Mouse (Mus musculus): ENCODE results near the gene Cmss1. TPM values are rescaled to one million over a fixed set of nuclear protein-coding genes. Genes with fewer than 3 reads are reported as not detected.

Gene Cmss1
- polyA plus RNA-seq, 1 experiment from 2014 or later: 51.4 TPM

DNA sequence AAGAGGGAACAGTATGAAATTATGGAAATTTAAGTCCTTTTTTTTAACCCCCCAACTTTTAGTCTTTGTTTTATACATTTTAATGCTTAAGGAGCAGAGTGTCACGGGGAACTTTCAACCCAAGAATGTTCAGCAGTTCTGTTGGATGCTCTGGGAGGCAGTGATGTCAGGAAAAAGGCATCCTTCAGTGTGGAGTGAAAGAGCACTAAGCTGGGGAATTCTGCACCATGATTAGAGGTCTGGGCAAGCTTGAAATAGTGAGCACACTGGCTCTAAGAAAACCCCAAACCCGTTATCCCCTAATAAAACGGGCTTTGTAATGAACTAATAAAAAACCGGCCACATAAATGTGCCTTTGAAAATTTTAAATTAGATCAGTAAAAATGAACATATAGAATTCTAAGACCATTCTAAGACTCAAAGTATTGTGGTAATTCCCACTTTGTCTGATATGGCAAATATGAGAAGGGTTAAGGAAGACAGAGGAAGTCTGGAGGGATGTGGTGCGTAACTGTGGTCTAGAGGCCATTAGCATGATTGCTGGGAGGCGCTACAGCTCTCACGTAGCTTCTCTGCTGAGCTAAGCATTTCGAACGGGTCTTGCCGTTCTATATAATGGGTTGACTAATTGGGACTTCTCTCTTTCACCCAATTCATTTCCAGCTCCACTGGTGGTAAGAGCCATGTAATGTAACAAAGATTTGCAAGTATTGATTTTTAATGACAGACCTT is 165.8 kb downstream of the Cmss1 start:
- Histone ChIP-seq H3K4me2 (replicated peaks; ENCODE audit: low read depth, low read length) (no peak overlapping the region), H3K27me3 (ENCODE audit: insufficient read depth, low read length) (no peaks in the 10 kb centered on the region), H3K4me1 (ENCODE audit: insufficient read depth, low read length) (peaks cover 27% of the 10 kb centered on the region), H3K4me3 (ENCODE audit: low read length) (no peak overlapping the region), H3K27ac (ENCODE audit: low read length) (no peak overlapping the region), H3K9ac (replicated peaks; ENCODE audit: low read length) (no peak overlapping the region), H3K36me3 (ENCODE audit: insufficient read depth, low read length) (no peaks in the 10 kb centered on the region), H3K9me3 (ENCODE audit: low read length) (no peaks in the 10 kb centered on the region)
- WGBS: 78% methylated on average over 10 of the region's 10 CpGs
- no peak for ATAC-seq (ENCODE audit: low FRiP score, low TSS enrichment)

DNA sequence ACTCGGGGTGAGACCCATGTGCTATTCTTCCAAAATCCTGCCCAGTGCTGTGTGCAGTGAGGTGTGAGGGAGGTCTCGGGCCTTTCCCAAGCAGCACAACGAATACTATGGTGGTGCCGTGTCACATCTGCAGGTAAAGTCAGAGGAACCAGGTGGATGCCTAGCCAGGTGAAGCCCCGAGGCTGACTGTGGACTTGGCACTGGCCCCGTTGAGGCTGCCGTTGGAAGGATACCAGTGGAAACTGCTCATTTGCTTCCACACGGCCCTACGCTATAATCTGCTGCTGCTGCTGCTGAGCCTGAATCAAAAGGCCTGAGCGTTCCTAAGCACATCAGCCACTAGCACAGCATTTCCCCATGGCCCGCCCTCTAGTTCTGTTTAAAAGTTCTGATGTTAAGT is 167.5 kb downstream of the Cmss1 start:
- no peak for ATAC-seq (ENCODE audit: low FRiP score, low TSS enrichment)
- H3K4me1 ChIP-seq (ENCODE audit: insufficient read depth, low read length): peaks cover 29% of the 10 kb centered on the region
- H3K4me3 ChIP-seq (ENCODE audit: low read length): no peak overlapping the region
- 71% methylated on average over 11 of the region's 11 CpGs for WGBS
- H3K27me3 ChIP-seq (ENCODE audit: insufficient read depth, low read length): no peaks in the 10 kb centered on the region
- no peak overlapping the region for H3K4me2 ChIP-seq (replicated peaks; ENCODE audit: low read depth, low read length)
- H3K9ac ChIP-seq (replicated peaks; ENCODE audit: low read length): no peak overlapping the region
- no peaks in the 10 kb centered on the region for H3K36me3 ChIP-seq (ENCODE audit: insufficient read depth, low read length)
- H3K27ac ChIP-seq (ENCODE audit: low read length): 0 out of 2 replicates have a peak overlapping the region, but pooled peaks have one; percentile 18
- H3K9me3 ChIP-seq (ENCODE audit: low read length): no peaks in the 10 kb centered on the region

DNA sequence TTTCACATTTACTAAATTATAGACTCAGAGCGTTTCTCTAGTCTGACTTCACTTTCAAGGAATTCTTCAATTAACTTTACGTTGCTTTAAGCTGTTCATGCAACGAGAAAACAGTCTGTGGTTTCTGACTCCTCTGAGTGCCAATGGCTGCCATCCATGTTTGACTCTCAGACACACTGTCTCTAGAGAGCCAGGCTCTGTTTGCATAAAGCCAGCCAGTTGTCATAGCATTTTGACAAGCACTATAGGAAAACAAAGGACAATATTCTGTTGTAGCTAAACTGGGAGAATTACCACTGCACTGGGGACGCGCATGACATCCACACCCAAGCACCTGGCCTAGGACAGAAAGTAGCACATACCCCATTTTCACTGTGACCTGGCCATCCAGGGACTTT is 168.4 kb downstream of the Cmss1 start:
- 56% methylated on average over 5 of the region's 5 CpGs for WGBS
- H3K9me3 ChIP-seq (ENCODE audit: low read length): no peaks in the 10 kb centered on the region
- H3K27me3 ChIP-seq (ENCODE audit: insufficient read depth, low read length): no peaks in the 10 kb centered on the region
- H3K4me3 ChIP-seq (ENCODE audit: low read length): no peak overlapping the region
- no peak overlapping the region for H3K9ac ChIP-seq (replicated peaks; ENCODE audit: low read length)
- no peak for ATAC-seq (ENCODE audit: low FRiP score, low TSS enrichment)
- H3K4me1 ChIP-seq (ENCODE audit: insufficient read depth, low read length): peaks cover 23% of the 10 kb centered on the region
- H3K36me3 ChIP-seq (ENCODE audit: insufficient read depth, low read length): no peaks in the 10 kb centered on the region
- no peak overlapping the region for H3K4me2 ChIP-seq (replicated peaks; ENCODE audit: low read depth, low read length)
- H3K27ac ChIP-seq (ENCODE audit: low read length): peak overlapping the region; percentile 23; the same call in 1 of the 2 replicates

DNA sequence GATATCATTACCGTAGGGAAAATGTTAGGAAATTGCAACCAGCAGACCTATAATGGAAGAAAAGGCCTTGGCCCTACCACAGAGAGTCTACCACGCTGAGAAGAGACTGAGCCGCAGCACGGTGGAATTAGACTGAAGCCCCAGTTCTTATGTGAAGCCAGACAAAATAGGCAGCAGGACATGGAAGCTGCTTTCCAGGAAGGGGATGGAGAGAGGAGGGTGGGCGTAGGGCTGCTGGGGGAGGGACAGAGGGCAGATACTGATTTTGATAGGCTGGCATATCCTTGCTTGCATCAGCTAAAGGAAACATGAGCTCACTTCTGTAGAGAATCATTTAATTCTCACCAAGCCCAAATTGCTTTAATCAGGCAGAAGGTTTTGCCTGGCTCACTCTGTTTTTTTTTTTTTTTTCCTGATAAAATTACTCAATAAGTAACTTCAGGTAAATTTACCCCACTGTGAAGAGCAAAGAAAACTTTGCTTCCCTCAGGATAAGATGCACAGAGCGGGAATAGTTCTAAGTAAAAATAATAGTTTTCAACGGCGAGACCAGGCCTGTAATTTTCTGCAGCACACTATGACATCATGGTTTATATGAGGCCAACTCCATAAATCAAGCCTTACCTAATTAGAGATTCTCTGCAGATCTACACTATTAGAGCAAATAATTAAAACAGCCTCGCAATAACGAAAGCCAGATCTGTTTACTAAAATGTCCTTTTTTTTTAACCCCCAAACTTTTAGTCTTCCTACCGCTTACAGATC is 169.0 kb downstream of the Cmss1 start:
- H3K4me3 ChIP-seq (ENCODE audit: low read length): no peak overlapping the region
- H3K4me1 ChIP-seq (ENCODE audit: insufficient read depth, low read length): peaks cover 23% of the 10 kb centered on the region
- ATAC-seq (ENCODE audit: low FRiP score, low TSS enrichment): peak; percentile 72; the same call in 1 of the 2 replicates
- no peak overlapping the region for H3K9ac ChIP-seq (replicated peaks; ENCODE audit: low read length)
- 56% methylated on average over 11 of the region's 11 CpGs for WGBS
- H3K9me3 ChIP-seq (ENCODE audit: low read length): no peaks in the 10 kb centered on the region
- H3K27me3 ChIP-seq (ENCODE audit: insufficient read depth, low read length): no peaks in the 10 kb centered on the region
- no peaks in the 10 kb centered on the region for H3K36me3 ChIP-seq (ENCODE audit: insufficient read depth, low read length)
- no peak overlapping the region for H3K4me2 ChIP-seq (replicated peaks; ENCODE audit: low read depth, low read length)
- peak overlapping the region; percentile 63 for H3K27ac ChIP-seq (ENCODE audit: low read length)

DNA sequence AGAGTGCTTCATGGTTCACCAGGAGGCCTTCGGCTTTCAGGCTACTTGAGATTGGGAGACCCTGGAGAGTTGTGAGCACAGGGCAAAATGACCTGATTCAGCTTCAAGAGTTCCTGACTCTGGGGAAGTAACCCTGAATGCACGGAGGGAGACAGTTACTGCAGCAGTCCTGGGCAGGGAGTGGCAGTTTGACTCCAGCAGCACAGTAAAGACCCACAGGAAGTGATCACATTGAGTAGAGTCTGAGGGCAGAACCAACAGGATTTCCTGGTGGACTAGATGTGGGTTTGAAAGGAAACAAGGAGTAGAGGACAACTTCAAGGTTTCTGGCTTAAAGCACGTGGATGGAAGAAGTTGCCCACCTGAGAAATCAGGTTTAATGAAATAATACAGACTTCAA is 172.0 kb downstream of the Cmss1 start:
- no peaks in the 10 kb centered on the region for H3K27me3 ChIP-seq (ENCODE audit: insufficient read depth, low read length)
- no peak overlapping the region for H3K4me2 ChIP-seq (replicated peaks; ENCODE audit: low read depth, low read length)
- no peaks in the 10 kb centered on the region for H3K9me3 ChIP-seq (ENCODE audit: low read length)
- ATAC-seq (ENCODE audit: low FRiP score, low TSS enrichment): no peak
- WGBS: 69% methylated on average over 3 of the region's 3 CpGs
- no peak overlapping the region for H3K27ac ChIP-seq (ENCODE audit: low read length)
- peaks cover 23% of the 10 kb centered on the region for H3K4me1 ChIP-seq (ENCODE audit: insufficient read depth, low read length)
- no peak overlapping the region for H3K9ac ChIP-seq (replicated peaks; ENCODE audit: low read length)
- no peak overlapping the region for H3K4me3 ChIP-seq (ENCODE audit: low read length)
- H3K36me3 ChIP-seq (ENCODE audit: insufficient read depth, low read length): no peaks in the 10 kb centered on the region

DNA sequence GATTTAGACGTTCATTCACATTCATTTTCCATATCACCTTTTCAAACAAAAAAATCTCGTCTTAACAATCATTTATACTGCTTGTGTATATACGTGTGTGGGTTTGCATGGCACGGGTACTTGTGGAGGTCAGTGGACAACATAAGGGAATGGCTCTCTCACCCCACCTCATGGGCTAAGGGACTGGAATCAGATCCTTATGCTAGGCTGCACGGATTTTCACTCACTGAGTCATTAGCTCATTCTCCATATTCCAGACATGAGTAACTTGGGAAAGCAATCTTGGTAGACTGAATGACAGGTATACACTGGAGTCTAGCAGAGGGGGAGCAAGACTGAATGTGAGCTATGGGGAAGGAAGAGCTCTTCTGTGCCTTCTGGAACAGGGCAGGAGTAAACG is 173.0 kb downstream of the Cmss1 start:
- no peaks in the 10 kb centered on the region for H3K9me3 ChIP-seq (ENCODE audit: low read length)
- H3K4me2 ChIP-seq (replicated peaks; ENCODE audit: low read depth, low read length): no peak overlapping the region
- no peak overlapping the region for H3K4me3 ChIP-seq (ENCODE audit: low read length)
- WGBS: 94% methylated on average over 6 of the region's 6 CpGs
- H3K9ac ChIP-seq (replicated peaks; ENCODE audit: low read length): no peak overlapping the region
- H3K36me3 ChIP-seq (ENCODE audit: insufficient read depth, low read length): no peaks in the 10 kb centered on the region
- no peak for ATAC-seq (ENCODE audit: low FRiP score, low TSS enrichment)
- H3K4me1 ChIP-seq (ENCODE audit: insufficient read depth, low read length): peaks cover 21% of the 10 kb centered on the region
- H3K27ac ChIP-seq (ENCODE audit: low read length): no peak overlapping the region
- H3K27me3 ChIP-seq (ENCODE audit: insufficient read depth, low read length): no peaks in the 10 kb centered on the region

DNA sequence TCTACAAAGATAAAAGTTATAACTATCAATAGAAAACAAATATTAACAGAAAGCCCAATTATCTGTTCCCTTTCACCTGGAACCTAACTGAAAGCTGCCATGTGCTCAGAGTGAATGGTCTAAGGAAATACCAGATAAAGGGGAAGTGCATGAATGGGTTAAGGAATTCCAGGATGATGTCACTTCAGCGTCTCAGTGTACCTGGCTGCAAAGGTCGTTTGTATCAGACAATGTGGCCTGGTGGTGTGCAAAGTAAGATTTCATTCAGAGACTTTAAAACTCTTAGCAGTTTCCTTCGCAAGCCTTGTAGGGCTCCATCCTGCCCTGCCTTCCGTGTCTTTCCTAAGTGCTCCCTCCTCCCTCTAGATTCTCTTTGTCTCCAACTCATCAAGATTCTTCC is 173.5 kb downstream of the Cmss1 start:
- no peak overlapping the region for H3K4me3 ChIP-seq (ENCODE audit: low read length)
- no peaks in the 10 kb centered on the region for H3K9me3 ChIP-seq (ENCODE audit: low read length)
- peaks cover 16% of the 10 kb centered on the region for H3K4me1 ChIP-seq (ENCODE audit: insufficient read depth, low read length)
- no peak overlapping the region for H3K4me2 ChIP-seq (replicated peaks; ENCODE audit: low read depth, low read length)
- no peaks in the 10 kb centered on the region for H3K36me3 ChIP-seq (ENCODE audit: insufficient read depth, low read length)
- H3K27me3 ChIP-seq (ENCODE audit: insufficient read depth, low read length): no peaks in the 10 kb centered on the region
- 68% methylated on average over 4 of the region's 4 CpGs for WGBS
- H3K9ac ChIP-seq (replicated peaks; ENCODE audit: low read length): no peak overlapping the region
- ATAC-seq (ENCODE audit: low FRiP score, low TSS enrichment): no peak
- no peak overlapping the region for H3K27ac ChIP-seq (ENCODE audit: low read length)

DNA sequence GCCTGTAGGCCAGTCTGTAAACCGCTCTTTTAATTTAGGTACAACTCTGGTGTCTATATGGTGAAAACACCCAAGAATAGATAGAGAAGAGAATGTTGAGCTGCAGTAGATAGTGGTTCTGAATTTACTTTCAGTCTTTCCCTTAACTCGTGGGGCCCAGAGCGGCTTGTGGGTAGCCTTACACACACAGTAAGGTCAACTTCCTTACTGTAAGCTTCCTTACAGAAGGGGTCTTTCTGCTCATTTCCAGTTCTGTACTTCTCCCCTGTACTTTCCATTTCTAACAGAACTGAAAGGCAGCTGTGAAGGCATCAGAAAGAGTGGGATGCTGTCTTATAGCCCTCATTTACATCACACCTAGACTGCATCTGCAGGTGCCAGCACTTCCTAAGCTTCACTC is 175.4 kb downstream of the Cmss1 start:
- WGBS: 91% methylated on average over 3 of the region's 3 CpGs
- Histone ChIP-seq H3K27me3 (ENCODE audit: insufficient read depth, low read length) (no peaks in the 10 kb centered on the region), H3K9me3 (ENCODE audit: low read length) (no peaks in the 10 kb centered on the region), H3K4me3 (ENCODE audit: low read length) (no peak overlapping the region), H3K9ac (replicated peaks; ENCODE audit: low read length) (no peak overlapping the region), H3K36me3 (ENCODE audit: insufficient read depth, low read length) (no peaks in the 10 kb centered on the region), H3K4me1 (ENCODE audit: insufficient read depth, low read length) (peaks cover 8% of the 10 kb centered on the region; the same call in 1 of the 2 replicates), H3K4me2 (replicated peaks; ENCODE audit: low read depth, low read length) (no peak overlapping the region), H3K27ac (ENCODE audit: low read length) (no peak overlapping the region)
- ATAC-seq (ENCODE audit: low FRiP score, low TSS enrichment): no peak

DNA sequence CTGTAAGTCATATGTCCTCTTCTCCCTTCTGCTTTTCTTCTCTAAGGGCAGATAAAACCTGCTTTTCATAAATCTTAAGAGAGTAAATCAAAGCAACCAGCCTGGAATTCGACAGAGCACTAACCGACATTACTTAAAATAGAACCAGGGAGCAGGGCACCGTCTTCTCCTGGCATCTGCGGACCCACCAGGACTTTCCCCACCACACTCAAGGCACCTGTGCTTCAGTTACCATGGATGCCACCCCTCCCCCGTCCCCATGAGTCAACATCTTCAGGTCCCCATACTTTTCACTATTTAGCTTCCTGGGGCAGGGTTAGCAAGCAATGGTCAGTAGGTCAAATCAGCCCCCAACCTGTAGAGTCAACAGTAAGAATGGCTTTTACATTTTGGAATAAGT is 177.7 kb downstream of the Cmss1 start:
- no peaks in the 10 kb centered on the region for H3K27me3 ChIP-seq (ENCODE audit: insufficient read depth, low read length)
- no peak overlapping the region for H3K4me2 ChIP-seq (replicated peaks; ENCODE audit: low read depth, low read length)
- no peak overlapping the region for H3K4me3 ChIP-seq (ENCODE audit: low read length)
- H3K9ac ChIP-seq (replicated peaks; ENCODE audit: low read length): no peak overlapping the region
- H3K27ac ChIP-seq (ENCODE audit: low read length): no peak overlapping the region
- no peaks in the 10 kb centered on the region for H3K9me3 ChIP-seq (ENCODE audit: low read length)
- H3K4me1 ChIP-seq (ENCODE audit: insufficient read depth, low read length): no peaks in the 10 kb centered on the region
- no peak for ATAC-seq (ENCODE audit: low FRiP score, low TSS enrichment)
- H3K36me3 ChIP-seq (ENCODE audit: insufficient read depth, low read length): no peaks in the 10 kb centered on the region
- WGBS: 76% methylated on average over 5 of the region's 5 CpGs
